Mouse (Mus musculus): ENCODE data around the gene Ech1. TPM values are rescaled to one million over a fixed set of nuclear protein-coding genes. Genes with fewer than 3 reads are reported as not detected.
A peak's percentile ranks its signal among the peaks of the same experiment; 100 is the strongest.
"Not testable (repeated sequence)": the region's sequence is repeated elsewhere in the genome, so short reads cannot be mapped to it uniquely, and the experiment has no call there.

Ech1 gene
- polyA plus RNA-seq, 1 experiment from 2014 or later: 234 TPM

GRCm38 (mm10) chr7:28866769-28867507 is 41.9 kb downstream of the Ech1 start:
- no peak overlapping the region for H3K9ac ChIP-seq
- H3K36me3 ChIP-seq: no peaks in the 10 kb centered on the region
- H3K27me3 ChIP-seq: no peaks in the 10 kb centered on the region
- WGBS: 89% methylated on average over 28 of the region's 28 CpGs
- H3K4me1 ChIP-seq (replicated peaks): peaks cover 30% of the 10 kb centered on the region
- no peak for ATAC-seq (replicated peaks; ENCODE audit: insufficient number of reproducible peaks, insufficient read depth, low FRiP score, low read depth)
- H3K9me3 ChIP-seq (replicated peaks): no peaks in the 10 kb centered on the region
- H3K4me3 ChIP-seq: no peak overlapping the region
- H3K27ac ChIP-seq: 0 out of 2 replicates have a peak overlapping the region, but pooled peaks have one; percentile 15
- H3K4me2 ChIP-seq: peak overlapping the region; percentile 59; the same call in 1 of the 2 replicates

- not testable (repeated sequence) for H3K9ac ChIP-seq; ATAC-seq (replicated peaks; ENCODE audit: insufficient number of reproducible peaks, insufficient read depth, low FRiP score, low read depth); H3K9me3 ChIP-seq (replicated peaks); H3K27me3 ChIP-seq; H3K36me3 ChIP-seq
- Histone ChIP-seq H3K4me2 (peak overlapping the region; percentile 59), H3K4me3 (peak overlapping the region; percentile 31; the same call in 1 of the 2 replicates), H3K27ac (0 out of 2 replicates have a peak overlapping the region, but pooled peaks have one; percentile 15), H3K4me1 (replicated peaks) (peaks cover 30% of the 10 kb centered on the region)
- 27% methylated on average over 23 of the region's 23 CpGs for WGBS
Observed at GRCm38 (mm10) chr7:28867508-28868340, 42.7 kb downstream of the Ech1 start.

GRCm38 (mm10) chr7:28870901-28871664 is 46.1 kb downstream of the Ech1 start:
- WGBS: 81% methylated on average over 24 of the region's 24 CpGs
- Histone ChIP-seq H3K9ac (no peak overlapping the region), H3K4me2 (no peak overlapping the region), H3K9me3 (replicated peaks) (no peaks in the 10 kb centered on the region), H3K4me3 (no peak overlapping the region), H3K27ac (no peak overlapping the region), H3K4me1 (replicated peaks) (peaks cover 10% of the 10 kb centered on the region), H3K27me3 (no peaks in the 10 kb centered on the region), H3K36me3 (no peaks in the 10 kb centered on the region)
- ATAC-seq (replicated peaks; ENCODE audit: insufficient number of reproducible peaks, insufficient read depth, low FRiP score, low read depth): no peak

GRCm38 (mm10) chr7:28874565-28874964 is 49.5 kb downstream of the Ech1 start:
- H3K9me3 ChIP-seq (replicated peaks): no peaks in the 10 kb centered on the region

DNA sequence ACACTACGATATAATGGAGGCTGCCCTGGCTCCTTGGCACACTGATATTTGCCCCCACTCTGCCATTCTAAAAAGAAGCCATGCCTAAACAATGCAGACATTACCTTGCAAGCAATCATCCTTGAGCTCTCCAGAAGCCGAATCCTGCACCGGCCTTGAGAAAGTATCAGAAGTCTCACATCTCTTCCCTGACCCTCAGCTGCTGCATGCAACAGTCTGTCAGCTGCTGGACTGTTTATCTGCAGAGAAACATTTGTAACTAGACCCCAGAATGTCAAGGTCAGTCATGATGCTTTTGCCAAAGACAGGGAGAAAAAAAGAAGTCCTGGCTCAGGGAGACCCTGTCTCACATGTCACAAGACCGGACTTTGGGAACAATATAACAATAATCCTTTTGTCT is 51.1 kb downstream of the Ech1 start:
- Histone ChIP-seq H3K4me2 (no peak overlapping the region), H3K27me3 (no peaks in the 10 kb centered on the region), H3K27ac (no peak overlapping the region), H3K36me3 (no peaks in the 10 kb centered on the region), H3K9me3 (replicated peaks) (no peaks in the 10 kb centered on the region), H3K4me3 (no peak overlapping the region), H3K4me1 (replicated peaks) (no peaks in the 10 kb centered on the region), H3K9ac (no peak overlapping the region)
- 63% methylated on average over 4 of the region's 4 CpGs for WGBS
- no peak for ATAC-seq (replicated peaks; ENCODE audit: insufficient number of reproducible peaks, insufficient read depth, low FRiP score, low read depth)

More at GRCm38 (mm10) chr7:28874565-28874964, 49.5 kb downstream of the Ech1 start:
- no peaks in the 10 kb centered on the region for H3K27me3 ChIP-seq
- H3K4me1 ChIP-seq (replicated peaks): no peaks in the 10 kb centered on the region
- 49% methylated on average over 2 of the region's 2 CpGs for WGBS
- no peak overlapping the region for H3K9ac ChIP-seq
- no peak for ATAC-seq (replicated peaks; ENCODE audit: insufficient number of reproducible peaks, insufficient read depth, low FRiP score, low read depth)
- no peak overlapping the region for H3K4me2 ChIP-seq
- no peak overlapping the region for H3K4me3 ChIP-seq
- H3K36me3 ChIP-seq: no peaks in the 10 kb centered on the region
- no peak overlapping the region for H3K27ac ChIP-seq

GRCm38 (mm10) chr7:28877155-28877554 is 52.1 kb downstream of the Ech1 start:
- no peaks in the 10 kb centered on the region for H3K9me3 ChIP-seq (replicated peaks)
- no peak overlapping the region for H3K4me3 ChIP-seq
- no peak overlapping the region for H3K4me2 ChIP-seq
- H3K36me3 ChIP-seq: no peaks in the 10 kb centered on the region
- no peaks in the 10 kb centered on the region for H3K4me1 ChIP-seq (replicated peaks)
- no peak for ATAC-seq (replicated peaks; ENCODE audit: insufficient number of reproducible peaks, insufficient read depth, low FRiP score, low read depth)
- WGBS: 71% methylated on average over 7 of the region's 7 CpGs
- H3K27ac ChIP-seq: no peak overlapping the region
- no peak overlapping the region for H3K9ac ChIP-seq
- H3K27me3 ChIP-seq: no peaks in the 10 kb centered on the region

DNA sequence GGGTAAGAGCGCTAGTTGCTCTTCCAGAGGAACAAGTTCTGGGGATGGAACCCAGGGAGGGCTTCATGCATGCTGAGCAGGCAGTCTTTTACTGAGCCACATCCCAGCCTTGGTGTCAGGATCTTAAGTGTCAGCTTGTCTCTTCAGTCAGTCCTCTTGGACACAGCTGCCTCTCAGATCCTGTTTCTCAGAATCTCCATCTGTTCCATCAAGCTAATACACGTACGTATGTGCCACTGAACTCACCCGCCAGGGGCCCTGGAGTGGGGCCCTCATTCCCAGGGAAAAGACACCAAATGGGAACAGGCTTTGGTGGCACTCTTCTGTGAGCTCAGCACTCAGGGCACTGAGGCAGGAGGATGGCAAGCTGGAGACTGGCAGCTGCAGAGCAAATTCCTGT is 52.8 kb downstream of the Ech1 start:
- ATAC-seq (replicated peaks; ENCODE audit: insufficient number of reproducible peaks, insufficient read depth, low FRiP score, low read depth): no peak
- 73% methylated on average over 4 of the region's 4 CpGs for WGBS
- H3K4me3 ChIP-seq: no peak overlapping the region
- H3K36me3 ChIP-seq: no peaks in the 10 kb centered on the region
- no peaks in the 10 kb centered on the region for H3K9me3 ChIP-seq (replicated peaks)
- H3K27me3 ChIP-seq: no peaks in the 10 kb centered on the region
- H3K27ac ChIP-seq: no peak overlapping the region
- no peak overlapping the region for H3K4me2 ChIP-seq
- no peak overlapping the region for H3K9ac ChIP-seq
- H3K4me1 ChIP-seq (replicated peaks): no peaks in the 10 kb centered on the region

DNA sequence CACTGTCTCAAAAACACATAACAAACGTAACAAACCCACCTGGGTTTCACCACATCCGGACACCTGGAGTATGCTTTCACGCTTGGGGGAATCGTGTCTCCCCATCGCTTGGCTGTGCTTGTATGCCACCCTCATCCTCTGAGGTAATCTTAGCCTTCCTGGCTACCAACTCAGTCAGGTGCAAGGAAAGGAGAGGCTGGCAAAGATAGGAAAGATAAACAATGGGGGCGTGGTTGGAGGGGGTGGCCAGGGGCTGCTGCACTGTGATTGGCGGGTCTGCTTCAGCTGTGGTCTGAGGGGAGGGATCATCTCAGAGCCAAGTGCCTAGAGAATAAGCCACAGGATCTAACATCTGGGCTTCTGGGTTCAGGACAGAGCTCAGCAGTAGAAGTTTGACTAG is 54.6 kb downstream of the Ech1 start:
- Histone ChIP-seq H3K27ac (no peak overlapping the region), H3K4me3 (no peak overlapping the region), H3K27me3 (no peaks in the 10 kb centered on the region), H3K9ac (no peak overlapping the region), H3K4me1 (replicated peaks) (no peaks in the 10 kb centered on the region), H3K36me3 (no peaks in the 10 kb centered on the region), H3K9me3 (replicated peaks) (no peaks in the 10 kb centered on the region), H3K4me2 (no peak overlapping the region)
- WGBS: 70% methylated on average over 7 of the region's 7 CpGs
- no peak for ATAC-seq (replicated peaks; ENCODE audit: insufficient number of reproducible peaks, insufficient read depth, low FRiP score, low read depth)

- Histone ChIP-seq H3K9me3 (replicated peaks) (no peaks in the 10 kb centered on the region), H3K27me3 (no peaks in the 10 kb centered on the region), H3K27ac (no peak overlapping the region), H3K9ac (no peak overlapping the region), H3K36me3 (no peaks in the 10 kb centered on the region), H3K4me1 (replicated peaks) (no peaks in the 10 kb centered on the region), H3K4me2 (no peak overlapping the region), H3K4me3 (no peak overlapping the region)
- WGBS: 65% methylated on average over 10 of the region's 10 CpGs
- no peak for ATAC-seq (replicated peaks; ENCODE audit: insufficient number of reproducible peaks, insufficient read depth, low FRiP score, low read depth)
Observed at GRCm38 (mm10) chr7:28880554-28880953, 55.5 kb downstream of the Ech1 start.

GRCm38 (mm10) chr7:28881199-28881598 is 56.2 kb downstream of the Ech1 start, which contains the start of gene Capn12:
Capn12 (plus strand) TSS chr7:28881422.
- Histone ChIP-seq H3K27me3 (peaks cover 4% of the 10 kb centered on the region; the same call in 1 of the 2 replicates), H3K4me1 (replicated peaks) (no peaks in the 10 kb centered on the region), H3K27ac (no peak within 1 kb of the TSS), H3K36me3 (no peaks in the 10 kb centered on the region), H3K4me3 (no peak within 1 kb of the TSS), H3K9ac (no peak within 1 kb of the TSS), H3K9me3 (replicated peaks) (no peaks in the 10 kb centered on the region), H3K4me2 (no peak within 1 kb of the TSS)
- ATAC-seq (replicated peaks; ENCODE audit: insufficient number of reproducible peaks, insufficient read depth, low FRiP score, low read depth): no peak; the same call in 1 of the 2 replicates
- WGBS: 42% methylated on average over 13 of the region's 13 CpGs
